Mouse (Mus musculus): ENCODE results near the gene Ugcg. TPM values are rescaled to one million over a fixed set of nuclear protein-coding genes. Genes with fewer than 3 reads are reported as not detected.

Gene Ugcg
- polyA plus RNA-seq, 1 experiment from 2014 or later: 24.7 TPM

Other genes starting within 250 kb of the Ugcg start
- 2.8 and 3.2 TPM in 2 replicates for gene Zkscan16, start 245.6 kb upstream of the Ugcg start, polyA plus RNA-seq (2014; fragmentation: Nextera tagmentation; extraction: Ambion mirVana)
- 4.6 and 4.8 TPM in 2 replicates for gene Ptgr1, start 202.1 kb upstream of the Ugcg start, polyA plus RNA-seq (2014; fragmentation: Nextera tagmentation; extraction: Ambion mirVana)
- gene Dnajc25, start 194.2 kb upstream of the Ugcg start, polyA plus RNA-seq (2014; fragmentation: Nextera tagmentation; extraction: Ambion mirVana): 5.2 and 9.6 TPM in 2 replicates
- gene Gm20503, start 186.0 kb upstream of the Ugcg start, polyA plus RNA-seq (2014; fragmentation: Nextera tagmentation; extraction: Ambion mirVana): 6.5 and 8.6 TPM in 2 replicates
- gene Gng10, start 154.2 kb upstream of the Ugcg start, polyA plus RNA-seq (2014; fragmentation: Nextera tagmentation; extraction: Ambion mirVana): 198 and 200 TPM in 2 replicates
- gene AI481877, start 50.3 kb upstream of the Ugcg start, polyA plus RNA-seq (2014; fragmentation: Nextera tagmentation; extraction: Ambion mirVana): not detected in 2 replicates
- 1.2 and 1.4 TPM in 2 replicates for gene Susd1, start 249.4 kb downstream of the Ugcg start, polyA plus RNA-seq (2014; fragmentation: Nextera tagmentation; extraction: Ambion mirVana)